Mouse (Mus musculus) kidney, postnatal 0 days (tissue): Measurements from ENCODE around the gene Ptprn2. TPM values are rescaled to one million over a fixed set of nuclear protein-coding genes. Genes with fewer than 3 reads are reported as not detected.

Experiments used
- ATAC-seq: fragments of 200-750 bp; cut with Nextera tagmentation; replicated peaks from 2 replicates; pipeline ENCODE4 v1.8.0; 2017; ENCODE audit warnings: low read depth, moderate number of reproducible peaks, moderate TSS enrichment, moderate library complexity; ENCODE audit not compliant: low FRiP score
- DNase-seq: peaks from one replicate; pipeline ENCODE4 v3.0.0-alpha.2; 2016; ENCODE audit warnings: low spot score
- H3K27ac ChIP-seq: fragments of 300-500 bp; sonication (generic); 2 replicates; pipeline ENCODE4 v1.5.1; 2014; ENCODE audit warnings: mild to moderate bottlenecking
- H3K27me3 ChIP-seq: fragments of 300-500 bp; sonication (generic); 2 replicates; pipeline ENCODE4 v1.6.1; 2014; ENCODE audit warnings: low read length, mixed read lengths; ENCODE audit not compliant: insufficient read depth
- H3K36me3 ChIP-seq: fragments of 300-500 bp; sonication (generic); 2 replicates; pipeline ENCODE4 v1.6.1; 2014; ENCODE audit warnings: low read length, mixed read lengths; ENCODE audit not compliant: insufficient read depth
- H3K4me1 ChIP-seq: fragments of 300-500 bp; sonication (generic); replicated peaks from 2 replicates; pipeline ENCODE4 v1.6.1; 2014; ENCODE audit warnings: antibody characterized with exemption, low read length, mixed read lengths; ENCODE audit not compliant: insufficient read depth
- H3K4me2 ChIP-seq: fragments of 300-500 bp; sonication (generic); 2 replicates; pipeline ENCODE4 v1.6.1; 2014; ENCODE audit warnings: mild to moderate bottlenecking, low read length, moderate library complexity, mixed read lengths
- H3K4me3 ChIP-seq: fragments of 300-500 bp; sonication (generic); replicated peaks from 2 replicates; pipeline ENCODE4 v1.5.1; 2014; ENCODE audit warnings: low read depth, low read length
- H3K9ac ChIP-seq: fragments of 300-500 bp; sonication (generic); 2 replicates; pipeline ENCODE4 v1.6.1; 2014; ENCODE audit warnings: low read depth, low read length
- H3K9me3 ChIP-seq: fragments of 300-500 bp; sonication (generic); replicated peaks from 2 replicates; pipeline ENCODE4 v1.6.1; 2016; ENCODE audit warnings: low read length, inconsistent platforms, mixed read lengths
- CTCF ChIP-seq: IDR thresholded peaks from 2 replicates; pipeline ENCODE4 v1.5.1; 2016; ENCODE audit warnings: antibody characterized with exemption, low read depth, mild to moderate bottlenecking, moderate library complexity
- WGBS: fragments of 180-500 bp; shearing (Covaris S2); extraction: QIAGEN DNeasy Blood & Tissue Kit; methylation state at CpG from one replicate; pipeline ENCODE4 v1.1.7; 2014; 5-methylcytosine and 5-hydroxymethylcytosine counted together
- polyA plus RNA-seq: library from polyadenylated mRNA; unstranded; fragments of >200 nt; fragmentation: Nextera tagmentation; extraction: Ambion mirVana; gene quantifications from 2 replicates; pipeline ENCODE4 v1.2.1, GENCODE M21; 2015

The Ptprn2 gene
- polyA plus RNA-seq, 1 experiment from 2014 or later = 0.03 TPM

GRCm38 (mm10) chr12:117047384-117048251, 562.1 kb downstream of the Ptprn2 start:
- H3K27me3 ChIP-seq = no peaks in the 10 kb centered on the region
- no peak overlapping the region for H3K4me2 ChIP-seq
- TF ChIP-seq CTCF = no peak
- WGBS = 14% methylated on average over 3 of the region's 3 CpGs
- H3K9me3 ChIP-seq = no peaks in the 10 kb centered on the region
- H3K9ac ChIP-seq = no peak overlapping the region
- no peak overlapping the region for H3K27ac ChIP-seq
- H3K4me1 ChIP-seq = no peaks in the 10 kb centered on the region
- no peaks in the 10 kb centered on the region for H3K36me3 ChIP-seq
- 0 out of 2 replicates have a peak, but pooled peaks have one; percentile 25 for ATAC-seq
- DNase-seq = no peak
- no peak overlapping the region for H3K4me3 ChIP-seq

- Histone ChIP-seq H3K27me3 (no peaks in the 10 kb centered on the region), H3K27ac (no peak overlapping the region), H3K36me3 (no peaks in the 10 kb centered on the region), H3K9me3 (no peaks in the 10 kb centered on the region), H3K4me3 (no peak overlapping the region), H3K9ac (no peak overlapping the region), H3K4me2 (no peak overlapping the region), H3K4me1 (peaks cover 5% of the 10 kb centered on the region; the same call in 1 of the 2 replicates)
- WGBS = 79% methylated on average over 10 of the region's 10 CpGs
- DNase-seq = no peak
- no peak for TF ChIP-seq CTCF
- no peak for ATAC-seq
These were observed 564.3 kb downstream of the Ptprn2 start for GRCm38 (mm10) chr12:117049829-117050228.

GRCm38 (mm10) chr12:117053223-117053850, 567.8 kb downstream of the Ptprn2 start:
- H3K27me3 ChIP-seq = no peaks in the 10 kb centered on the region
- H3K4me3 ChIP-seq = no peak overlapping the region
- DNase-seq = peak; percentile 8
- no peak for TF ChIP-seq CTCF
- H3K9me3 ChIP-seq = no peaks in the 10 kb centered on the region
- no peaks in the 10 kb centered on the region for H3K36me3 ChIP-seq
- no peak overlapping the region for H3K27ac ChIP-seq
- H3K4me1 ChIP-seq = peaks cover 5% of the 10 kb centered on the region; the same call in 1 of the 2 replicates
- 64% methylated on average over 9 of the region's 9 CpGs for WGBS
- H3K9ac ChIP-seq = no peak overlapping the region
- ATAC-seq = peak; percentile 13; the same call in 1 of the 2 replicates
- 0 out of 2 replicates have a peak overlapping the region, but pooled peaks have one; percentile 49 for H3K4me2 ChIP-seq

- H3K9ac ChIP-seq = no peak overlapping the region
- no peak for TF ChIP-seq CTCF
- DNase-seq (peak; percentile 27), ATAC-seq (peak; percentile 65)
- H3K4me1 ChIP-seq = peaks cover 5% of the 10 kb centered on the region; the same call in 1 of the 2 replicates
- H3K9me3 ChIP-seq = no peaks in the 10 kb centered on the region
- peak overlapping the region; percentile 4; the same call in 1 of the 2 replicates for H3K4me3 ChIP-seq
- no peaks in the 10 kb centered on the region for H3K27me3 ChIP-seq
- peak overlapping the region; percentile 49 for H3K4me2 ChIP-seq
- H3K36me3 ChIP-seq = no peaks in the 10 kb centered on the region
- 23% methylated on average over 21 of the region's 21 CpGs for WGBS
- H3K27ac ChIP-seq = no peak overlapping the region
These were observed 568.6 kb downstream of the Ptprn2 start for GRCm38 (mm10) chr12:117053851-117054769.

- 83% methylated on average over 10 of the region's 10 CpGs for WGBS
These were observed 569.5 kb downstream of the Ptprn2 start for GRCm38 (mm10) chr12:117054925-117055570.

More at GRCm38 (mm10) chr12:117054925-117055570, 569.5 kb downstream of the Ptprn2 start:
- Histone ChIP-seq H3K27me3 (no peaks in the 10 kb centered on the region), H3K4me2 (no peak overlapping the region), H3K4me3 (no peak overlapping the region), H3K4me1 (peaks cover 5% of the 10 kb centered on the region; the same call in 1 of the 2 replicates), H3K27ac (no peak overlapping the region), H3K36me3 (no peaks in the 10 kb centered on the region), H3K9ac (no peak overlapping the region), H3K9me3 (no peaks in the 10 kb centered on the region)
- TF ChIP-seq CTCF = no peak
- no peak for DNase-seq
- ATAC-seq = no peak
